Mouse (Mus musculus) thymus, postnatal 4 days (tissue): ENCODE results near the gene Pnrc1.
"Not testable (repeated sequence)": the region's sequence is repeated elsewhere in the genome, so short reads cannot be mapped to it uniquely, and the experiment has no call there.

ENCODE experiments used
- DNase-seq: peaks from one replicate; pipeline ENCODE4 v3.0.0; 2021

Gene Pnrc1

GRCm38 (mm10) chr4:33290002-33290401 lies at the start of gene Pnrc1:
Gene Pnrc1, minus strand, starts transcription at chr4:33290163.
- no peak for DNase-seq

GRCm38 (mm10) chr4:33337999-33338398 lies 48.0 kb upstream of the Pnrc1 start:
- no peak for DNase-seq

- DNase-seq = no peak
These were observed 43.0 kb upstream of the Pnrc1 start for GRCm38 (mm10) chr4:33332956-33333455.

- no peak for DNase-seq
These were observed 41.2 kb upstream of the Pnrc1 start for GRCm38 (mm10) chr4:33331147-33331546.

GRCm38 (mm10) chr4:33315840-33316239 lies 25.9 kb upstream of the Pnrc1 start:
- DNase-seq = no peak

- DNase-seq = not testable (repeated sequence)
These were observed 24.2 kb upstream of the Pnrc1 start for GRCm38 (mm10) chr4:33314150-33314549.

GRCm38 (mm10) chr4:33310840-33311437 lies 21.0 kb upstream of the Pnrc1 start:
- no peak for DNase-seq

- DNase-seq = peak; percentile 99
These were observed 20.1 kb upstream of the Pnrc1 start, which contains the start of gene Rngtt for GRCm38 (mm10) chr4:33309764-33310757. Gene Rngtt, plus strand, starts transcription at chr4:33310311.

- peak; percentile 32 for DNase-seq
These were observed 17.2 kb upstream of the Pnrc1 start for GRCm38 (mm10) chr4:33307146-33307545.

GRCm38 (mm10) chr4:33303057-33303456 lies 13.1 kb upstream of the Pnrc1 start:
- no peak for DNase-seq

GRCm38 (mm10) chr4:33300891-33301665 lies 11.1 kb upstream of the Pnrc1 start:
- DNase-seq = not testable (repeated sequence)

GRCm38 (mm10) chr4:33292409-33293370 lies 2.7 kb upstream of the Pnrc1 start:
- DNase-seq = peak; percentile 90

GRCm38 (mm10) chr4:33290878-33291277 lies 915 bp upstream of the Pnrc1 start:
- no peak for DNase-seq

- DNase-seq = no peak
These were observed 785 bp downstream of the Pnrc1 start for GRCm38 (mm10) chr4:33289106-33289650.

GRCm38 (mm10) chr4:33285448-33285847 lies 4.5 kb downstream of the Pnrc1 start:
- DNase-seq = no peak

- DNase-seq = no peak
These were observed 5.7 kb downstream of the Pnrc1 start for GRCm38 (mm10) chr4:33284083-33284880.

- DNase-seq = no peak
These were observed 7.9 kb downstream of the Pnrc1 start for GRCm38 (mm10) chr4:33281891-33282685.

- no peak for DNase-seq
These were observed 16.5 kb downstream of the Pnrc1 start for GRCm38 (mm10) chr4:33273437-33273836.
